Mouse (Mus musculus): ENCODE data around the gene Angel1. TPM values are rescaled to one million over a fixed set of nuclear protein-coding genes. Genes with fewer than 3 reads are reported as not detected.

Angel1 gene
- total RNA-seq (2014; fragmentation: Nextera tagmentation) (8.5 and 9.1 TPM in 2 replicates), total RNA-seq (2017) (1.8 and 2.9 TPM in 2 replicates), polyA plus RNA-seq (2012) (1.3 and 1.8 TPM in 2 replicates)

- Histone ChIP-seq H3K4me3 (ENCODE audit: low read depth, low read length) (peak within 1 kb of the TSS; percentile 77), H3K9me3 (replicated peaks) (no peaks in the 10 kb centered on the region), H3K36me3 (replicated peaks) (peaks cover 16% of the 10 kb centered on the region), H3K4me1 (ENCODE audit: insufficient read depth, low read depth, low read length) (peaks cover 17% of the 10 kb centered on the region), H3K27me3 (ENCODE audit: insufficient read depth, low read length) (peaks cover 5% of the 10 kb centered on the region)
- TF ChIP-seq TAL1 (conservative IDR thresholded peaks at IDR 0.05; ENCODE audit: low read depth, low read length) (no peak), CTCF (IDR thresholded peaks at IDR 0.05; ENCODE audit: low read depth, low read length) (no peak), GATA1 (IDR thresholded peaks at IDR 0.05; ENCODE audit: borderline replicate concordance, low read length) (no peak), POLR2AphosphoS5 (IDR thresholded peaks at IDR 0.05; ENCODE audit: insufficient replicate concordance, low read depth, low read length) (no peak), GATA2 (IDR thresholded peaks at IDR 0.05; ENCODE audit: borderline replicate concordance, low read depth, low read length) (no peak)
- DNase-seq (ENCODE audit: low spot score) = peak; percentile 98
- ATAC-seq (ENCODE audit: extremely low read depth, insufficient number of reproducible peaks, low FRiP score, poor library complexity, severe bottlenecking) = peak; percentile 96
Measured at GRCm38 (mm10) chr12:86726120-86726640, at the start of gene Angel1. TSS of gene Angel1 (minus strand) at chr12:86726460.

GRCm38 (mm10) chr12:86775561-86776280, 49.5 kb upstream of the Angel1 start:
- no peaks in the 10 kb centered on the region for H3K36me3 ChIP-seq (replicated peaks)
- no peak overlapping the region for H3K4me3 ChIP-seq (ENCODE audit: low read depth, low read length)
- H3K9me3 ChIP-seq (replicated peaks) = no peaks in the 10 kb centered on the region
- 0 out of 2 replicates have a peak, but pooled peaks cover 2% of the 10 kb centered on the region for H3K4me1 ChIP-seq (ENCODE audit: insufficient read depth, low read depth, low read length)
- H3K27me3 ChIP-seq (ENCODE audit: insufficient read depth, low read length) = peaks cover 27% of the 10 kb centered on the region
- DNase-seq (ENCODE audit: low spot score) (no peak), ATAC-seq (ENCODE audit: extremely low read depth, insufficient number of reproducible peaks, low FRiP score, poor library complexity, severe bottlenecking) (no peak)
- TF ChIP-seq GATA1 (IDR thresholded peaks at IDR 0.05; ENCODE audit: borderline replicate concordance, low read length) (no peak), GATA2 (IDR thresholded peaks at IDR 0.05; ENCODE audit: borderline replicate concordance, low read depth, low read length) (no peak), TAL1 (conservative IDR thresholded peaks at IDR 0.05; ENCODE audit: low read depth, low read length) (no peak), CTCF (IDR thresholded peaks at IDR 0.05; ENCODE audit: low read depth, low read length) (no peak), POLR2AphosphoS5 (IDR thresholded peaks at IDR 0.05; ENCODE audit: insufficient replicate concordance, low read depth, low read length) (no peak)

GRCm38 (mm10) chr12:86772551-86772950, 46.3 kb upstream of the Angel1 start:
- ATAC-seq (ENCODE audit: extremely low read depth, insufficient number of reproducible peaks, low FRiP score, poor library complexity, severe bottlenecking) (no peak), DNase-seq (ENCODE audit: low spot score) (no peak)
- no peak overlapping the region for H3K4me3 ChIP-seq (ENCODE audit: low read depth, low read length)
- no peak for TF ChIP-seq CTCF (IDR thresholded peaks at IDR 0.05; ENCODE audit: low read depth, low read length)
- no peak for TF ChIP-seq TAL1 (conservative IDR thresholded peaks at IDR 0.05; ENCODE audit: low read depth, low read length)
- no peak for TF ChIP-seq GATA1 (IDR thresholded peaks at IDR 0.05; ENCODE audit: borderline replicate concordance, low read length)
- no peak for TF ChIP-seq GATA2 (IDR thresholded peaks at IDR 0.05; ENCODE audit: borderline replicate concordance, low read depth, low read length)
- TF ChIP-seq POLR2AphosphoS5 (IDR thresholded peaks at IDR 0.05; ENCODE audit: insufficient replicate concordance, low read depth, low read length) = no peak
- H3K36me3 ChIP-seq (replicated peaks) = no peaks in the 10 kb centered on the region
- peaks cover 13% of the 10 kb centered on the region for H3K4me1 ChIP-seq (ENCODE audit: insufficient read depth, low read depth, low read length)
- H3K27me3 ChIP-seq (ENCODE audit: insufficient read depth, low read length) = peaks cover 28% of the 10 kb centered on the region
- no peaks in the 10 kb centered on the region for H3K9me3 ChIP-seq (replicated peaks)

- no peaks in the 10 kb centered on the region for H3K9me3 ChIP-seq (replicated peaks)
- no peak overlapping the region for H3K4me3 ChIP-seq (ENCODE audit: low read depth, low read length)
- no peak for TF ChIP-seq GATA1 (IDR thresholded peaks at IDR 0.05; ENCODE audit: borderline replicate concordance, low read length)
- no peak for TF ChIP-seq POLR2AphosphoS5 (IDR thresholded peaks at IDR 0.05; ENCODE audit: insufficient replicate concordance, low read depth, low read length)
- TF ChIP-seq CTCF (IDR thresholded peaks at IDR 0.05; ENCODE audit: low read depth, low read length) = peak; percentile 86
- TF ChIP-seq TAL1 (conservative IDR thresholded peaks at IDR 0.05; ENCODE audit: low read depth, low read length) = no peak
- no peak for TF ChIP-seq GATA2 (IDR thresholded peaks at IDR 0.05; ENCODE audit: borderline replicate concordance, low read depth, low read length)
- peaks cover 17% of the 10 kb centered on the region for H3K4me1 ChIP-seq (ENCODE audit: insufficient read depth, low read depth, low read length)
- peak; percentile 78 for DNase-seq (ENCODE audit: low spot score)
- peak; percentile 69 for ATAC-seq (ENCODE audit: extremely low read depth, insufficient number of reproducible peaks, low FRiP score, poor library complexity, severe bottlenecking)
- peaks cover 23% of the 10 kb centered on the region for H3K27me3 ChIP-seq (ENCODE audit: insufficient read depth, low read length)
- no peaks in the 10 kb centered on the region for H3K36me3 ChIP-seq (replicated peaks)
Measured at GRCm38 (mm10) chr12:86771823-86772427, 45.7 kb upstream of the Angel1 start.

GRCm38 (mm10) chr12:86770927-86771326, 44.7 kb upstream of the Angel1 start:
- Histone ChIP-seq H3K4me1 (ENCODE audit: insufficient read depth, low read depth, low read length) (peaks cover 26% of the 10 kb centered on the region), H3K36me3 (replicated peaks) (no peaks in the 10 kb centered on the region), H3K4me3 (ENCODE audit: low read depth, low read length) (no peak overlapping the region), H3K9me3 (replicated peaks) (no peaks in the 10 kb centered on the region), H3K27me3 (ENCODE audit: insufficient read depth, low read length) (peaks cover 22% of the 10 kb centered on the region)
- no peak for DNase-seq (ENCODE audit: low spot score)
- no peak for TF ChIP-seq GATA2 (IDR thresholded peaks at IDR 0.05; ENCODE audit: borderline replicate concordance, low read depth, low read length)
- no peak for TF ChIP-seq GATA1 (IDR thresholded peaks at IDR 0.05; ENCODE audit: borderline replicate concordance, low read length)
- TF ChIP-seq CTCF (IDR thresholded peaks at IDR 0.05; ENCODE audit: low read depth, low read length) = no peak
- TF ChIP-seq TAL1 (conservative IDR thresholded peaks at IDR 0.05; ENCODE audit: low read depth, low read length) = no peak
- TF ChIP-seq POLR2AphosphoS5 (IDR thresholded peaks at IDR 0.05; ENCODE audit: insufficient replicate concordance, low read depth, low read length) = no peak
- ATAC-seq (ENCODE audit: extremely low read depth, insufficient number of reproducible peaks, low FRiP score, poor library complexity, severe bottlenecking) = no peak

- Histone ChIP-seq H3K9me3 (replicated peaks) (no peaks in the 10 kb centered on the region), H3K4me1 (ENCODE audit: insufficient read depth, low read depth, low read length) (peaks cover 26% of the 10 kb centered on the region), H3K36me3 (replicated peaks) (no peaks in the 10 kb centered on the region), H3K27me3 (ENCODE audit: insufficient read depth, low read length) (peaks cover 16% of the 10 kb centered on the region), H3K4me3 (ENCODE audit: low read depth, low read length) (no peak overlapping the region)
- DNase-seq (ENCODE audit: low spot score) = no peak
- TF ChIP-seq GATA2 (IDR thresholded peaks at IDR 0.05; ENCODE audit: borderline replicate concordance, low read depth, low read length) (no peak), POLR2AphosphoS5 (IDR thresholded peaks at IDR 0.05; ENCODE audit: insufficient replicate concordance, low read depth, low read length) (no peak), CTCF (IDR thresholded peaks at IDR 0.05; ENCODE audit: low read depth, low read length) (no peak), TAL1 (conservative IDR thresholded peaks at IDR 0.05; ENCODE audit: low read depth, low read length) (no peak), GATA1 (IDR thresholded peaks at IDR 0.05; ENCODE audit: borderline replicate concordance, low read length) (no peak)
- no peak for ATAC-seq (ENCODE audit: extremely low read depth, insufficient number of reproducible peaks, low FRiP score, poor library complexity, severe bottlenecking)
Measured at GRCm38 (mm10) chr12:86770261-86770670, 44.0 kb upstream of the Angel1 start.
